Comparison of ENCODE assay signal across 25 mouse cellular contexts in the genomic region with DNA sequence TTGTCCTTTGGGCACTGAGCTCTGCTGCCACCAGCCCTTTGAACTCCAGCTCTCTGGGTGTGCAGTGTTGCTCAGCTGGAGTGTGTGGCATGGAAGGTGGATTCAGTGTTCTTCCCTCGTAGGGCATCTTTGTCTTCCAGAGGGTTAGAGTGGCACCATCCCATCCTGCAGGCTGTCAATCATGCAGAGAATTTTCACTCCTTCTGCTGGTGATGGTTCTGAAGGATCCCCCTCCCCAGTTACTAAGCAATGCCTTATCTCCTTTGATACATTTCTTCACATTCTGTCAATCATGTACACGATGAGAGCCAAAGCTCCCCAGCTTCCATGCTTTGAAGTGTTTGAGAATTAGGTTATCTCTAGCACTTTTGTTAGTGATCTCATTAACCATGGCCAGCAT.
DNase-seq lines count a peak whose midpoint lies in the region; ATAC-seq and TF ChIP-seq lines count a peak whose summit lies in the region.
"Had no signal": no experiment of that assay in that cellular context is flagged by ENCODE, and none has a peak within 500 bp of the region (broad histone marks: within the 10 kb centered on the region; RNA-seq: fewer than 3 reads in every experiment).

No protein-coding gene starts in this region.

- no peaks in the 10 kb centered on the region for H3K27me3 ChIP-seq in forebrain, embryonic 15.5 days
- peaks cover 11% of the 10 kb centered on the region for H3K27me3 ChIP-seq in forebrain, embryonic 10.5 days (ENCODE audit: poor library complexity, severe bottlenecking)
- H3K27me3 ChIP-seq in midbrain, embryonic 11.5 days (ENCODE audit: control insufficient read depth, insufficient read depth, low read length), result no peaks in the 10 kb centered on the region
- H3K27me3 ChIP-seq in midbrain, embryonic 15.5 days (replicated peaks), result no peaks in the 10 kb centered on the region
- no peaks in the 10 kb centered on the region for H3K27me3 ChIP-seq in forebrain, postnatal 0 days (ENCODE audit: insufficient read depth, low read length)
- H3K27me3 ChIP-seq: hindbrain, embryonic 13.5 days; intestine, embryonic 15.5 days had no signal

- no peak overlapping the region for H3K4me2 ChIP-seq in forebrain, embryonic 15.5 days (replicated peaks)
- H3K4me2 ChIP-seq in midbrain, embryonic 11.5 days, result no peak overlapping the region
- no peak overlapping the region for H3K4me2 ChIP-seq in midbrain, embryonic 15.5 days
- H3K4me2 ChIP-seq in forebrain, postnatal 0 days (ENCODE audit: low read depth), result no peak overlapping the region
- H3K4me2 ChIP-seq: embryonic facial prominence, embryonic 13.5 days; heart, embryonic 11.5 days; hindbrain, embryonic 13.5 days; intestine, embryonic 15.5 days had no signal

- no peak overlapping the region for H3K4me3 ChIP-seq in forebrain, embryonic 15.5 days
- no peak overlapping the region for H3K4me3 ChIP-seq in forebrain, embryonic 10.5 days
- H3K4me3 ChIP-seq in midbrain, embryonic 11.5 days (ENCODE audit: low read depth, low read length), result no peak overlapping the region
- H3K4me3 ChIP-seq in midbrain, embryonic 15.5 days, result no peak overlapping the region
- H3K4me3 ChIP-seq in forebrain, postnatal 0 days (ENCODE audit: low read depth, low read length), result no peak overlapping the region
- H3K4me3 ChIP-seq: embryonic facial prominence, embryonic 10.5 days; embryonic facial prominence, embryonic 13.5 days; erythroblast, embryonic 14.5 days; gastrocnemius, adult 2 months; hindbrain, embryonic 10.5 days; hindbrain, embryonic 13.5 days; intestine, embryonic 15.5 days had no signal

- no peak for TF ChIP-seq CTCF in forebrain, postnatal 0 days (IDR thresholded peaks at IDR 0.05; ENCODE audit: low read depth)

- no peaks in the 10 kb centered on the region for H3K9me3 ChIP-seq in forebrain, embryonic 15.5 days
- H3K9me3 ChIP-seq in forebrain, embryonic 10.5 days, result no peaks in the 10 kb centered on the region
- no peaks in the 10 kb centered on the region for H3K9me3 ChIP-seq in midbrain, embryonic 11.5 days (ENCODE audit: control insufficient read depth, low read length)
- H3K9me3 ChIP-seq in midbrain, embryonic 15.5 days, result no peaks in the 10 kb centered on the region
- no peaks in the 10 kb centered on the region for H3K9me3 ChIP-seq in forebrain, postnatal 0 days (ENCODE audit: low read length)
- H3K9me3 ChIP-seq: embryonic facial prominence, embryonic 10.5 days; embryonic facial prominence, embryonic 13.5 days; hindbrain, embryonic 10.5 days; hindbrain, embryonic 13.5 days; intestine, embryonic 15.5 days had no signal

- DNase-seq in forebrain, embryonic 10.5 days (ENCODE audit: extremely low spot score, low spot score), result no peak
- DNase-seq in midbrain, embryonic 11.5 days (ENCODE audit: low spot score, missing footprints), result peak; percentile 51
- DNase-seq in forebrain, postnatal 0 days, result no peak
- DNase-seq in right cerebral cortex, postnatal 14 days, result no peak
- DNase-seq: adrenal gland, adult 2 months; adrenal gland, postnatal 14 days; cerebellum, adult 11-12 months; cerebellum, adult 8-10 months; cerebellum, postnatal 36 days; embryo, embryonic 11 days; gastrocnemius, adult 2 months; gastrocnemius, postnatal 14 days; heart, adult 18-20 months; kidney, adult 11 months had no signal

- no peak overlapping the region for H3K9ac ChIP-seq in forebrain, embryonic 15.5 days (replicated peaks)
- no peak overlapping the region for H3K9ac ChIP-seq in midbrain, embryonic 11.5 days (ENCODE audit: low read length)
- no peak overlapping the region for H3K9ac ChIP-seq in midbrain, embryonic 15.5 days
- no peak overlapping the region for H3K9ac ChIP-seq in forebrain, postnatal 0 days
- H3K9ac ChIP-seq: embryonic facial prominence, embryonic 13.5 days; hindbrain, embryonic 13.5 days; intestine, embryonic 15.5 days had no signal

- H3K36me3 ChIP-seq in forebrain, embryonic 15.5 days, result no peaks in the 10 kb centered on the region
- H3K36me3 ChIP-seq in forebrain, embryonic 10.5 days (replicated peaks), result no peaks in the 10 kb centered on the region
- H3K36me3 ChIP-seq in midbrain, embryonic 11.5 days (ENCODE audit: control insufficient read depth, insufficient read depth, low read length), result no peaks in the 10 kb centered on the region
- no peaks in the 10 kb centered on the region for H3K36me3 ChIP-seq in midbrain, embryonic 15.5 days (replicated peaks)
- H3K36me3 ChIP-seq in forebrain, postnatal 0 days (ENCODE audit: insufficient read depth), result no peaks in the 10 kb centered on the region
- H3K36me3 ChIP-seq: embryonic facial prominence, embryonic 10.5 days; embryonic facial prominence, embryonic 13.5 days; hindbrain, embryonic 10.5 days; hindbrain, embryonic 13.5 days; intestine, embryonic 15.5 days had no signal

- H3K27ac ChIP-seq in forebrain, embryonic 15.5 days (replicated peaks), result peak overlapping the region; percentile 67
- no peak overlapping the region for H3K27ac ChIP-seq in forebrain, embryonic 10.5 days
- no peak overlapping the region for H3K27ac ChIP-seq in midbrain, embryonic 11.5 days (ENCODE audit: low read depth, low read length)
- H3K27ac ChIP-seq in midbrain, embryonic 15.5 days, result no peak overlapping the region
- peak overlapping the region; percentile 50; the same call in 1 of the 2 replicates for H3K27ac ChIP-seq in forebrain, postnatal 0 days (ENCODE audit: low read depth, low read length)
- H3K27ac ChIP-seq: embryonic facial prominence, embryonic 10.5 days; embryonic facial prominence, embryonic 13.5 days; gastrocnemius, adult 2 months; hindbrain, embryonic 10.5 days; hindbrain, embryonic 13.5 days; intestine, embryonic 15.5 days had no signal

- no peak for ATAC-seq in forebrain, embryonic 15.5 days (replicated peaks)
- no peak for ATAC-seq in midbrain, embryonic 11.5 days (ENCODE audit: low FRiP score)
- ATAC-seq in midbrain, embryonic 15.5 days (replicated peaks), result no peak
- 0 out of 2 replicates have a peak, but pooled peaks have one; percentile 10 for ATAC-seq in forebrain, postnatal 0 days
- ATAC-seq: CD4-positive, CD25-positive, alpha-beta regulatory T cell, adult 4 months; hindbrain, embryonic 16.5 days; intestine, embryonic 15.5 days had no signal

- H3K4me1 ChIP-seq in forebrain, embryonic 15.5 days, result peaks cover 31% of the 10 kb centered on the region
- H3K4me1 ChIP-seq in forebrain, embryonic 10.5 days, result peaks cover 25% of the 10 kb centered on the region
- H3K4me1 ChIP-seq in midbrain, embryonic 11.5 days (ENCODE audit: control insufficient read depth, insufficient read depth, low read length), result peaks cover 8% of the 10 kb centered on the region; the same call in 1 of the 2 replicates
- no peaks in the 10 kb centered on the region; the same call in 1 of the 2 replicates for H3K4me1 ChIP-seq in midbrain, embryonic 15.5 days
- peaks cover 5% of the 10 kb centered on the region; the same call in 1 of the 2 replicates for H3K4me1 ChIP-seq in forebrain, postnatal 0 days (ENCODE audit: insufficient read depth)
- H3K4me1 ChIP-seq: intestine, embryonic 15.5 days had no signal

- WGBS in forebrain, embryonic 15.5 days, result 62% methylated on average over 2 of the region's 2 CpGs
- 90% methylated on average over 2 of the region's 2 CpGs for WGBS in forebrain, embryonic 10.5 days
- WGBS in midbrain, embryonic 11.5 days, result 79% methylated on average over 2 of the region's 2 CpGs
- 69% methylated on average over 2 of the region's 2 CpGs for WGBS in midbrain, embryonic 15.5 days
- WGBS in forebrain, postnatal 0 days, result 52% methylated on average over 2 of the region's 2 CpGs

Comparison
In these comparisons a context has a peak if more than half of its experiments do, and no peak if none do; other contexts are left out.
1. H3K27ac ChIP-seq: peak in forebrain, embryonic 15.5 days (single experiment) and forebrain, postnatal 0 days (single experiment); none in forebrain, embryonic 10.5 days (single experiment), midbrain, embryonic 11.5 days (single experiment) and midbrain, embryonic 15.5 days (single experiment).